Mouse (Mus musculus) bone marrow, adult 2 months (tissue): ENCODE data around the gene Zfyve21.

Experiments
- CTCF ChIP-seq: fragments of 200-500 bp; IDR thresholded peaks from 2 replicates; pipeline ENCODE4 v1.5.1; 2011; ENCODE audit warnings: low read length, control low read depth; ENCODE audit not compliant: control insufficient read depth, insufficient read depth
- POLR2A ChIP-seq: fragments of 200-500 bp; IDR thresholded peaks from 2 replicates; pipeline ENCODE4 v1.6.1; 2011; ENCODE audit warnings: low read depth, mild to moderate bottlenecking, control low read depth, low read length, borderline replicate concordance; ENCODE audit not compliant: control insufficient read depth

GRCm38 (mm10) chr12:111864206-111864824 is 50.3 kb downstream of the Zfyve21 start:
- no peak for TF ChIP-seq POLR2A
- TF ChIP-seq CTCF = no peak
